Mouse (Mus musculus) megakaryocyte progenitor cell, adult 5-6 weeks (primary cell): Measurements from ENCODE around the gene Ralb. TPM values are rescaled to one million over a fixed set of nuclear protein-coding genes. Genes with fewer than 3 reads are reported as not detected.

Source experiments
- ATAC-seq: replicated peaks from 2 replicates; pipeline ENCODE4 v1.8.0; 2016; ENCODE audit warnings: mild to moderate bottlenecking, moderate TSS enrichment, inconsistent platforms; ENCODE audit not compliant: poor library complexity
- total RNA-seq, 2 experiments: library from RNA; stranded (forward) in 1 of 2; stranded (reverse) in 1 of 2; fragments of 157-497, 149-512 nt in 1 of 2; fragments of 200-1000 nt in 1 of 2; gene quantifications; 2 replicates each; pipeline versions ENCODE4 v1.2.3 to v1.2.4; 2015 to 2017

Gene Ralb
- total RNA-seq, 2 experiments from 2014 or later: 12.1 to 24.3 TPM

GRCm38 (mm10) chr1:119456671-119457527 lies 47.7 kb downstream of the Ralb start:
- peak; percentile 47 for ATAC-seq

- no peak for ATAC-seq
Measured at GRCm38 (mm10) chr1:119453731-119454130, 50.9 kb downstream of the Ralb start.

- no peak for ATAC-seq
Measured at GRCm38 (mm10) chr1:119451417-119451816, 53.2 kb downstream of the Ralb start.

- ATAC-seq: no peak
Measured at GRCm38 (mm10) chr1:119450651-119451345, 53.8 kb downstream of the Ralb start.

GRCm38 (mm10) chr1:119446753-119447283 lies 57.8 kb downstream of the Ralb start:
- peak; percentile 48; the same call in 1 of the 2 replicates for ATAC-seq

- ATAC-seq: no peak
Measured at GRCm38 (mm10) chr1:119443591-119444350, 60.8 kb downstream of the Ralb start.

GRCm38 (mm10) chr1:119442901-119443300 lies 61.7 kb downstream of the Ralb start:
- no peak for ATAC-seq

GRCm38 (mm10) chr1:119438105-119438637 lies 66.4 kb downstream of the Ralb start:
- no peak for ATAC-seq

- no peak for ATAC-seq
Measured at GRCm38 (mm10) chr1:119437401-119437800, 67.2 kb downstream of the Ralb start.

GRCm38 (mm10) chr1:119424141-119424860 lies 80.3 kb downstream of the Ralb start:
- ATAC-seq: no peak

GRCm38 (mm10) chr1:119423510-119423909 lies 81.1 kb downstream of the Ralb start:
- ATAC-seq: peak; percentile 40; the same call in 1 of the 2 replicates

GRCm38 (mm10) chr1:119422460-119423015 lies 82.1 kb downstream of the Ralb start:
- no peak for ATAC-seq

GRCm38 (mm10) chr1:119421576-119422421 lies 82.8 kb downstream of the Ralb start, which contains the start of gene Inhbb:
Inhbb (minus strand) TSS chr1:119422248.
- ATAC-seq: no peak

- ATAC-seq: no peak
Measured at GRCm38 (mm10) chr1:119420984-119421575, 83.5 kb downstream of the Ralb start.
